20 mouse cellular contexts compared by ENCODE assay signal in genomic region chr3:81211147-81211546, GRCm38 (mm10).
"Had no signal": no experiment of that assay in that cellular context is flagged by ENCODE, and none has a peak within 500 bp of the region (broad histone marks: within the 10 kb centered on the region; RNA-seq: fewer than 3 reads in every experiment).

No protein-coding gene starts in this region.

- H3K9me3 ChIP-seq: limb, embryonic 10.5 days; limb, embryonic 13.5 days; liver, embryonic 12.5 days; liver, embryonic 15.5 days; lung, embryonic 15.5 days; megakaryocyte, embryonic 14.5 days; midbrain, embryonic 10.5 days; midbrain, embryonic 15.5 days; neural tube, embryonic 12.5 days; neural tube, embryonic 15.5 days had no signal

- DNase-seq: kidney, postnatal 25 days; layer of hippocampus, adult 9-11 months; liver; lung, adult 18-20 months; lung, postnatal 10 days; lung, postnatal 36 days; thymus, adult 18-20 months; thymus, postnatal 36 days had no signal

- H3K4me1 ChIP-seq: limb, embryonic 10.5 days; liver, embryonic 12.5 days; liver, embryonic 15.5 days; lung, embryonic 15.5 days; megakaryocyte, embryonic 14.5 days; midbrain, embryonic 10.5 days; midbrain, embryonic 15.5 days; neural tube, embryonic 12.5 days; neural tube, embryonic 15.5 days had no signal

- H3K9ac ChIP-seq: limb, embryonic 13.5 days; liver, embryonic 12.5 days; liver, embryonic 15.5 days; lung, embryonic 15.5 days; midbrain, embryonic 15.5 days; neural tube, embryonic 12.5 days; neural tube, embryonic 15.5 days had no signal

- H3K27ac ChIP-seq: kidney, postnatal 0 days; layer of hippocampus, adult 2 months; limb, embryonic 10.5 days; limb, embryonic 13.5 days; liver, embryonic 12.5 days; liver, embryonic 15.5 days; lung, embryonic 15.5 days; midbrain, embryonic 10.5 days; midbrain, embryonic 15.5 days; neural tube, embryonic 12.5 days; neural tube, embryonic 15.5 days had no signal

- H3K4me3 ChIP-seq: layer of hippocampus, adult 2 months; limb, embryonic 10.5 days; limb, embryonic 13.5 days; liver, embryonic 12.5 days; liver, embryonic 15.5 days; lung, embryonic 15.5 days; megakaryocyte, embryonic 14.5 days; midbrain, embryonic 10.5 days; midbrain, embryonic 15.5 days; neural tube, embryonic 12.5 days; neural tube, embryonic 15.5 days had no signal

- H3K36me3 ChIP-seq: liver, embryonic 12.5 days; liver, embryonic 15.5 days; lung, embryonic 15.5 days; midbrain, embryonic 10.5 days; midbrain, embryonic 15.5 days; neural tube, embryonic 12.5 days; neural tube, embryonic 15.5 days had no signal

- H3K27me3 ChIP-seq: limb, embryonic 13.5 days; liver, embryonic 12.5 days; liver, embryonic 15.5 days; lung, embryonic 15.5 days; megakaryocyte, embryonic 14.5 days; midbrain, embryonic 15.5 days; neural tube, embryonic 12.5 days; neural tube, embryonic 15.5 days had no signal

- H3K4me2 ChIP-seq: limb, embryonic 13.5 days; liver, embryonic 12.5 days; liver, embryonic 15.5 days; lung, embryonic 15.5 days; midbrain, embryonic 15.5 days; neural tube, embryonic 12.5 days; neural tube, embryonic 15.5 days had no signal

- ATAC-seq: liver, embryonic 12.5 days; midbrain, embryonic 15.5 days had no signal
